Mouse (Mus musculus) layer of hippocampus, adult 18-20 months (tissue): Measurements from ENCODE around the gene Cox11. TPM values are rescaled to one million over a fixed set of nuclear protein-coding genes. Genes with fewer than 3 reads are reported as not detected.
A peak's percentile ranks its signal among the peaks of the same experiment; 100 is the strongest.

Experiments
- DNase-seq, 2 experiments: peaks; one replicate each; pipeline ENCODE4 v3.0.0; 2022; ENCODE audit warnings: low spot score in 2 of 2
- long read RNA-seq: library from polyadenylated mRNA; stranded (forward); transcript quantifications from one replicate; pipeline ENCODE4 v2.0.0, GENCODE M21; 2021
- total RNA-seq, 2 experiments: library from RNA; stranded (reverse); gene quantifications; 2 replicates each; pipeline ENCODE4 v1.2.3; 2021

Gene Cox11
- total RNA-seq: 10 to 100 TPM; 23.2 to 26.9 TPM
- long read RNA-seq, transcript Cox11-201 (4 exons, 1,224 nt): major isoform, 11 of 14 reads
- long read RNA-seq, partial matches to known transcripts: 0 of 14 reads
- long read RNA-seq, other reads (novel, unspliced or antisense): 2 of 14 reads

DNA sequence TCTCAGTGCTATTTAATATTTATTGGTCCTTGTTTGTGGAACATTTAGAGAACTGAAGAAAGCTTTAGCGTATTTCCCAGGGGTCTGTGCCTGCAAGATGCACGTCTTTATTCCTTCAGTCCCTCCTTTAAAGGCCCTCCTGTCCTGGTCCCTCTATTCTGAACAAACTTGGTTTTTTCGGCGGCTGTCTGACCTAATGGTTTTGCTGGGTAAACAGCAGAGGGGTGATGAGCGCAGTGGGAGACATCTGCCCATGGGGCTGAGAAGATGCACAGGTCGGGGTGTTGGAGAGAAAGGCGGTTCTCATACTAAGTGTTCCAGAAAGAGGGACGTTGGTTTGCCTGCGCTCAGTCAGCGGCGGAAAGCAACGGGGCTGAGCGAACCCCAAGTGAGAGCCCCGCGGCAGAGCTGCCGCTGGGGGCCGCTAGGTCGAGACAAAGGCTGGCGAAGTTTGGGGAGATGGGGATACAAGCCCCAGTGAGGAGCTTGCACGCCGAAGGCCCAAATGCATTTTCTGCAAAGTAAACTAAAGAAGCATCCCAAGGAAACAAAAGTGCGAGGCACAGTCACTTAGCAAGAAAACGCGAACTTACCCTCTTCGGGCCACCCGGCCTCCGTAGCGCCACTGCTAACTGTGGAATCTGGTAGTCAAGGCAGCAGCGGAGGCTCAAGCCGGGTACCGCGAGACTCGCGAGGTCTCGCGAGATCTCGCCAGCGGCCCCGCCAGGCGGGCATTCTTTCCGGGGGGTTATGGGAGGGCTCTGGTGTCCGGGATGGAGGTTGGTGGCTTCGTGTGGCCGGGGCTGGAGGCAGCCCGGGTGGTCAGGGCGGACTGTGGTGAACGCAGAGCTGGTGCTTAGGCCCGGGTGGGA is at the start of gene Cox11, which contains the start of gene Stxbp4:
TSS of gene Cox11 (plus strand) at position 734 of the 872 bp plus-strand sequence.
TSS of gene Stxbp4 (minus strand) at position 645 of the 872 bp plus-strand sequence.
- DNase-seq: peak; percentile 94 to 96

DNA sequence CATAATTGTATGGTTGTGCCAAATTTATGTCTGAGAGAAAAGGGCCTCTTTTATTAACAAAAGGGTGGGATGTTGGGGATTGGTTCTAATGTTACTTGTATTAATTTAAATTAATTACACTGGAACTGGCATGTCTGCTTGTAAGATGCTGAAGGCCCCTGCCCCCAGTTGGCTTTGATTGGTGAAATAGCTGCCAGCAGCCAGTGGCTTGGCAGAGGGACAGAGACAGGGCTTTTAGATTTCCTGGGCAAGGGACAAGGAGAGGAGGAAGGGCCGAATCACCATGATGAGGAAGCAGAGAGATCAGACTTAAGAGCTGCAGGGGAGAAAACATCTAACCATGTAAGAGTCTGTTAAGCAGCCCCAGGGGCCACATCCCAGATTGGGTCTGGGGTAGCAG is 47.0 kb upstream of the Cox11 start:
- DNase-seq: no peak

- no peak for DNase-seq
Measured at GRCm38 (mm10) chr11:90595826-90596225, 42.1 kb upstream of the Cox11 start.

- no peak for DNase-seq
Measured at GRCm38 (mm10) chr11:90603066-90603465, 34.9 kb upstream of the Cox11 start.

DNA sequence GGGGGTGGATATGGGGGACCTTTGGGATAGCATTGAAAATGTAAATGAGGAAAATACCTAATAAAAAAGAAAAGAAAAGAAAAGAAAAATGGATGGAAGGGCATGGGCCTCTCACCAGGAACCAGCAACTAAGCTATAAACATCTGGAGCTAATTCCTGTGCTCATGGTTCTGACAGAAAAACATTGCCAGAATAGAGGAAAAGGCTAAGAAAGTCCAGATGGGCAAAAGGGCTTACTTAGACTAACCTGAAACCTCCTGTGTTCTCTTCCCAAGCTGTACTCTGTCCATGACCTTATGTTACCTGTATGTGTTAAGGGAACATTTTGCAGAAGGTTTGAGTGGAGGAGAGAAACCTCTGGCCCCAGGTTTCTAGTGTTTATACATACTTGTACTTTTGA is 25.9 kb upstream of the Cox11 start:
- no peak for DNase-seq

DNA sequence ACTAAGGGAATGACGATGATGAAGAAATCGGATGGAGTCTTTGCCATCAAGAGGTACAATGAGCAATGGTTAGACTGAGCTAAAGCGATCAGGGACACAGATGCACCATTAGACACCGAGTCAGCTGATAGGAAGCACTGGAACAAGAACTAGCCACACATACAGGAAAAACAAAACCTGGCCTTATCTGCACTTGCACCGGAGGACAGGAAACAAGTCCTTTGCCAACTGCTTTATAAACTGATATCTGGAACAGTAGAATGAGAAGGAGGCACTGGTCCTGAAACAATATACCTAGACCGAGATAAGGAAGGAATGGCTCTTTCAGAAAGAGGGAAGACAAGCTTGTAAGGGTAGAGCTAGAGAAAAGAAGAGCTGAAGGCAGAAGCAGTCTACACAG is 23.2 kb upstream of the Cox11 start:
- no peak for DNase-seq

DNA sequence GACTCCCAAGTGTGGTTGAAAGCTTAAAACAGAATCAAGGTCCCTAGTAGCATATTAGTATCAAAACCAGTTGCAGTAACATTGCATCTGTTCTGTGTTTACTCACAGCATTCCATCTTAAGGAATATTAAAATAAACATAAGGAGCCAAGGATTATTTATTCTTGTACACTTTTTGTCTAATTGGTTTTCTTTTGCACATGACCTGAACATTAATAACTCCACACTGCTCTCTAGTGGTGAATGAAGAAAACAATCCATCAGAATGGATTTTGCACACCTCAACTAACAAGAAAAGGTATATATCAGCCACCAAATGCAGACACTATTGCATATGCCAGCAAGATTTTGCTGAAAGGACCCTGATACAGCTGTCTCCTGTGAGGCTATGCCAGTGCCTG is 21.5 kb upstream of the Cox11 start:
- peak in 1 of 2 experiments; percentile 36 for DNase-seq

- no peak for DNase-seq
Measured at GRCm38 (mm10) chr11:90622044-90622443, 15.9 kb upstream of the Cox11 start.

DNA sequence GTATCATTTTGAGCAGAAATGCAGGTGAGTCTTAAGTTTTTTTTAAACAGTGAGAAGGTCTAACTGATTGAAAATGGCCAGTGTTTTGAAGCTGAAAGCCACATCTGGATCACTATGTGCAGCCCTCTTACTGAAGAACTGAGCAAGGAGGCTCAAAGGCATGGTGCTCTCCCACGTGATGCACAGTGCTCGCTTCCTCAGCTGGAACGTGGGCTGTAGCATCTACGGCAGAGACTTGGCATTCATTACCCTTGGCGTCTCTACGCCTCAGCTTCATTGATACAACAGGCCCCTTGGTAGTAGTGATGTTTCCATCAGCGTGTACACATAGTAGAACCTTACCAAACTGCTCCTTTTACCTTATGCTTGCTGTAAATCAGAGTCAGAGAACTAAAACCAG is 15.5 kb upstream of the Cox11 start:
- DNase-seq: peak in 1 of 2 experiments; percentile 17

- DNase-seq: peak; percentile 10 to 77
Measured at GRCm38 (mm10) chr11:90623477-90623876, 14.5 kb upstream of the Cox11 start.

DNA sequence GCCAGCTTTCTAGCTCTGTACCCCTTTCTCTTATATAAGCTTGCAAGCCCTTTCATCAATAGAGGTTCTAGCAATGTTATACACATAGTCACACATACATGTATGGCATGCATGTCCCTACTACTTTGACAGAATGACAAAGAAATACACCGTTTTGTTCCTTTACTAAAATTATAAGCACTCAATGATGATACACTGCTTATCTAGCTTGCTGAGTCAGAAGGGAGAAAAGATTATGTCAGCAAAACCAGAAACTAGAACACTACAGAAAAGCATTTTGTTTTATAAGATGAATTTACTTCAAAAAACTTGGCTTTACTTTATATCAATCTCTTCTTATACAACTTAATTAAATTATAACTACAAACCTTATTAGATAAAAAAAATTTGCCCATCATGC is 12.8 kb upstream of the Cox11 start:
- DNase-seq: no peak

GRCm38 (mm10) chr11:90627751-90628150 is 10.2 kb upstream of the Cox11 start:
- no peak for DNase-seq

DNA sequence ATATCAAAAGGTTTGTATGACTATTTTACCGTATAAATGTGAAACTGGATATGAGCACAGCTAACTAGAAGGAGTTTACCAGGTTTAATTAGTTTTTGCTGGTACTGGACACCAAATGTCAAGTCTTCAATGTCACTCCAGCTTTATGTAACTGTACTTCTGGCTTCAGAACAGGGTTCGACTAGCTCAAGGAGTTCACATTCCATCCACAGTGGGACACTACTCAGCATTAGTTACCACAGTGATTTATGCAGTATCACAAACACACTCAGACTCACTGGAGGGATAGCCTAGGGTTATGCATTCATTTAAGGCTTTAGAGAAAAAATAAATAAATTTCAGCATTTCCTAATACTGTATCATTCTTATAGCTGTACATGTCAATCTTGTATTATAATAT is 5.5 kb upstream of the Cox11 start:
- DNase-seq: no peak

DNA sequence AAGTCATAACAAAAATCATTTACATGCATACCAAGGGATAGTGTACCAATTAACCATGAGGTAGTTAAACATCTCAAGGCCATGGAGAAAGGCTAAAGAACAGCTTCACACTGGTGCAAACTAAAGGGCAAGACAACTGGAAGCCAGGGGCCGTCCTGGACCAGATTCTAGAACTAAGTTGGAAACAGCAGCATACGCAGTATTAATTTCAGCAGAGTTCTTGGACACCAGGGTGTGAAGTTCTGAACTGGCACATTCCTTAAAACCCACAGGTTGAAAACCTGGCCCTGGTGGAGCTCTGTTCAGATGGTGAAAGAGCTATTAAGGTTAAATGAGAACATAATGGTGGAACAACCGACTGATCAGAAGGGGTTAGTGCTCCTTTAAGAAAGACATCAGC is 3.3 kb upstream of the Cox11 start:
- no peak for DNase-seq

DNA sequence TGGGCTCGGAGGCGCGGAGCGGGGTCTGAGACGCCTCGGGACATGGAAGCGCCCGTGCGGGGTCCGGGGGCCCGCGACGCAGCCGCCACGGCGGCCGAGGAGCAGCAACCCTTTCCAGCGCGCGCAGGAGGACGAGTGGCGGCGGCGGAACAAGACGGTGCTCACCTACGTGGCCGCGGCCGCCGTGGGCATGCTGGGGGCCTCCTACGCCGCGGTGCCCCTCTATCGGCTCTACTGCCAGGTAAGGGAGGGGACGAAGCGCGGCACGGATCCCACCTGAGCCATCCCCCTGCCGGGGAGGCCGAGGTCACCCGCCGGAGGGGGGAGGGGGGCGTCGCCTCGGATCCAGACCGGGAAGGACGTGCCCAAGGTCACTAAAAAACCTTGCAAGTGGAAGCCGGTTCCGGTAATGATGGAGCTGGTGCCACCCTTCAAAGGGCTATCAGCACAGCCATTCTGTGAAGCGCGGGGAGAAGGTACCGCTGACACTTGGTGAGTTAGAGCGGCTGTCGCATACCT is 398 bp downstream of the Cox11 start:
- peak; percentile 10 to 20 for DNase-seq

DNA sequence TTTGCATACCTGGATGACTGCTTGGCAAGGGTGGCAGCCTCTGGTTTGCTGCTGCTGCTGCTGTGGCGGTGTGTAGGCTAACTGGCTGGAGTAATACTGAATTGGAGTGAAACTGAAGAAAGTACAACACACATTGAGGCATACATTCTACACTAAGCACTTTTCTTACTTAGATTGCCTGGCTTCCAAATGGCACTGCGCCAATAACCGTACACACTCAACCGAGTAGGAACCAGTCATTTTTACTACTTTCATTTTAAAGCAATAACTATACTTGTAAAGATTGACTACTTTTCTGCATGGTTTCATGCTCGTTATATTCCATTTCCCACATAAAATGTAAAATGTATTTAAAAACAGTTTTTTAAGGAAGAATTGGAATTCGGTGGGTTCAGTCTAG is 11.8 kb downstream of the Cox11 start:
- DNase-seq: no peak

DNA sequence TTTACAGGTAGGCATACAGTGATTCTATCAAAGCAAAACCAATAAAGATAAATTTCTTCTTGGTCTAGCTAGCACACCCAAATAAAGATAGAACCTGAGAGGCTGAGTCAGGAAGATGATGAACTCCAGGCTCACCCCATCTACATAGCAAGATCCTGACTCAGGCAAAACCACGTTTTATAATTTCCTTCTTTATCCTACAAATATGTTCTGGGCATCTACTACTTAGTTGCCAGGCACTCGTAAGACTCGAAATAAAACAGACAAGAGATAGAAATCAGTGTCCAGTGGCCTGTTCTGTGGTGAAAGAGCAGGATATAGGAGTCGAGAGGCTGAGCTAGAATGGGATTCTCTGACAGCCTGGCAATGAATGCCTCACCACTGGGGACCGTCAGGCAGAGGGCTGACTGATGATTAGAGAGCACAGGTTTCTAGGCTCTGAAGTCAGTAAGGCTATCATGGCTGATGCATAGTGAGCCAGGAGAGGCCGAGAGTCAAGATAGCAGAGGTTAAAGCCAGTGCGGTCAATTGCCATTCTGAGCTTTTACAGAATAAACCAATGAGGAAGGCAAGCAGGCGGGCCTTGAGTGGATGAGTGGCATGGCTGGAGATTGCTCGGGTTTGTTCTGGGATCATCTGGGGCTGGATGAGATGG is 12.4 kb downstream of the Cox11 start:
- DNase-seq: no peak

DNA sequence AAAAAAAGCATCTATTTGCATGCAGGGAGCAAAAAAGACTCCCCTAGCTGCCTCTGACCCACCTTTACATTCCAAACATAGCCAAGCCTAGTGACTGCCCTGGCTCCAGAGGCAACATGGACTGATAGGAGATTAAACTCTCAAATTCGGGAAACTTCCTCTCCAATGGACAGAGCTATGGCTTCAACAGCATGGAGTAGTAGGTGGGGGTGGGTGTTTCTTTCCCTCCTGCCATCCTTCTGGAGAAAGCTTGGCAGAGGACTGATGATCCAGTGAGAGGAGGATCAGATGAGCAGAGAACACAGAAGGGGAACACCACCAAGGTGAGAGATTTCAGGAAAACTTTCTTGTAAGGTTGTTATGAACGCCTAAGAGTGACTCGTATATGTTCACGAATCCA is 14.6 kb downstream of the Cox11 start:
- no peak for DNase-seq

- DNase-seq: no peak
Measured at GRCm38 (mm10) chr11:90657527-90657926, 19.6 kb downstream of the Cox11 start.

DNA sequence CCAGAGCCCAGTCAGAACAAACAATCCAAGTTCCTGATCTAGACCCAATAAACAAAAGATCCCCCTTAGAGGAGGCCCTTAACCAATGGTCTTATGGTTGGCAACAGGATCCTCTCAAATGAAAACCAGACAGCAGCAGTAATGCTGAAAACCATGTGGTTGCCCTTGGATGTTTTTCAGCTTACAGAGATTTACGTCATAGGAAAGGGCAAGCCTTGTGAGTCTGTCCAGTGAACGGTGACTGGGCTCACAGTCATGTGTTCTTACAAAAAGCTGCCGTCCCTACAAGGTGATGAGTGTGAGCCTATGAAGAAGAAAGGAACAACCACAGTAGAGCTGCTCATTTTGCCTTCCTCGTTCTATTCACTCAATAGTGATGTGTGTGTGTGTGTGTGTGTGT is 22.7 kb downstream of the Cox11 start:
- no peak for DNase-seq

DNA sequence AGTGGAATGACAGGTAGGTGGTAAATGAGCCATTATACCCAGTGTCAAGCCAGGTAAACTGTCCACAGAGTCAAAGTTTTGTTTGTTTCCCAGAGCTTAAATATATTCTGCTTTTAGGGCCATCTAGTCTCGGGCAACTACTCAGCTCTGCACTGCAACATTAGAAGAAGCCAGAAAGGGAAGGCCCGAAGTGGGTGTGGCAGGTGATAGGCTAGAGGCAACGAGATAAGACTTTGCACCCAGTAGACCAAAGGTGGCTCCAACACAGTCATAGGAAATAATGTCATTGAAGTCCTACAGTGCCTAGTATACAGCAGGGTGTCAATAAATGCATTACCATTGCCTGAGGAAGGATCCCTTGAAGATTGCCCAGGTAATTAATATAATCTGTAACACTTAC is 25.1 kb downstream of the Cox11 start:
- no peak for DNase-seq
